Mouse (Mus musculus) C2C12 (cell line): ENCODE data around the gene Gm49486. TPM values are rescaled to one million over a fixed set of nuclear protein-coding genes. Genes with fewer than 3 reads are reported as not detected.

Experiments used
- H3K27me3 ChIP-seq: one replicate; pipeline ENCODE4 v1.6.1; 2011; ENCODE audit not compliant: control insufficient read depth, insufficient read depth, insufficient read length
- H3K36me3 ChIP-seq: one replicate; pipeline ENCODE4 v1.6.1; 2011; ENCODE audit not compliant: control insufficient read depth, insufficient read depth
- H3K4me3 ChIP-seq: one replicate; pipeline ENCODE4 v1.5.1; 2011; ENCODE audit warnings: mild to moderate bottlenecking, control low read depth; ENCODE audit not compliant: poor library complexity, insufficient read depth, severe bottlenecking
- H3K79me2 ChIP-seq: one replicate; pipeline ENCODE4 v1.6.1; 2011; ENCODE audit not compliant: control insufficient read depth, insufficient read depth
- H3K79me3 ChIP-seq: one replicate; pipeline ENCODE4 v1.6.1; 2011; ENCODE audit warnings: low read depth, control low read depth
- H3ac ChIP-seq: one replicate; pipeline ENCODE3; 2011; ENCODE audit warnings: low read depth; ENCODE audit not compliant: control insufficient read depth, insufficient read length
- CEBPB ChIP-seq: IDR thresholded peaks from one replicate; pipeline ENCODE4 v1.6.1; 2011; ENCODE audit warnings: low read depth, mild to moderate bottlenecking, control low read depth, moderate library complexity
- CTCF ChIP-seq: IDR thresholded peaks from one replicate; pipeline ENCODE4 v1.5.1; 2011; ENCODE audit not compliant: control insufficient read depth, insufficient read depth, insufficient read length
- FOSL1 ChIP-seq: IDR thresholded peaks from one replicate; pipeline ENCODE4 v1.8.0; 2011; ENCODE audit warnings: mild to moderate bottlenecking, low read length; ENCODE audit not compliant: poor library complexity, insufficient read depth, severe bottlenecking
- MAX ChIP-seq: IDR thresholded peaks from one replicate; pipeline ENCODE4 v1.6.1; 2011; ENCODE audit warnings: mild to moderate bottlenecking, control low read depth
- MYOD1 ChIP-seq: IDR thresholded peaks from one replicate; pipeline ENCODE4 v1.6.1; 2011; ENCODE audit warnings: low read depth; ENCODE audit not compliant: control insufficient read depth, insufficient read length
- MYOG ChIP-seq: IDR thresholded peaks from one replicate; pipeline ENCODE4 v1.6.1; 2011; ENCODE audit not compliant: control insufficient read depth, insufficient read length; ENCODE audit errors: extremely low read depth
- USF1 ChIP-seq: IDR thresholded peaks from one replicate; pipeline ENCODE4 v1.6.1; 2011; ENCODE audit warnings: low read depth, mild to moderate bottlenecking, control low read depth, moderate library complexity
- polyA plus RNA-seq: library from polyadenylated mRNA; unstranded; fragments of >200 nt; fragmentation: generic; extraction: Trizol; gene quantifications from one replicate; pipeline ENCODE4 v1.2.1, GENCODE M21; 2012; ENCODE audit warnings: missing spikeins

The Gm49486 gene
- polyA plus RNA-seq, 1 experiment = 0.01 TPM

DNA sequence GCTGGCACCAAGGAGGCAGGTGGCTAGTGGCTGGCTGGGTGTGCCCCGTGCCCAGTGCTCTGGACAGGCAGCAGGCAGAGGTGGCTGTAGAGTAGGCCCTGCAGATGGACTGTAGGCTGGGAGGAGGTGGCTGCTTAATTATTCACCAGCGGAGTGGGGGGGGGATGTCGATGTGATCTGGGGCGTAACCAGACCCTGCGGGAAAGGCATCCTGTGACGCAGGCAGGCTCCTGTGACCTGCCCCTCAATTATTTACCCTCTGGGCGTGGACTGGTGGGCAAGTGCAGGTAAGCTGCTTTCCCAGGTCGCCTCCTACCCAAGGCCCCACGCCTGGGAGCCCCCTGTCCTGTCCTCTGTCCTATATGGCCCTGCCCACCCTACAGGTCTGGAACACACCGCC lies 56.2 kb downstream of the Gm49486 start, which contains the start of gene Baiap2l2:
TSS of gene Baiap2l2 (minus strand) at position 139 of the 400 bp plus-strand sequence.
- peaks cover 14% of the 10 kb centered on the region for H3K36me3 ChIP-seq
- H3ac ChIP-seq = no peak within 1 kb of the TSS
- H3K4me3 ChIP-seq = no peak within 1 kb of the TSS
- TF ChIP-seq MYOG (no peak), MYOD1 (no peak), CEBPB (no peak), CTCF (no peak), USF1 (no peak), FOSL1 (no peak), MAX (no peak)
- H3K79me3 ChIP-seq = no peaks in the 10 kb centered on the region
- H3K79me2 ChIP-seq = no peaks in the 10 kb centered on the region
- H3K27me3 ChIP-seq = no peaks in the 10 kb centered on the region

DNA sequence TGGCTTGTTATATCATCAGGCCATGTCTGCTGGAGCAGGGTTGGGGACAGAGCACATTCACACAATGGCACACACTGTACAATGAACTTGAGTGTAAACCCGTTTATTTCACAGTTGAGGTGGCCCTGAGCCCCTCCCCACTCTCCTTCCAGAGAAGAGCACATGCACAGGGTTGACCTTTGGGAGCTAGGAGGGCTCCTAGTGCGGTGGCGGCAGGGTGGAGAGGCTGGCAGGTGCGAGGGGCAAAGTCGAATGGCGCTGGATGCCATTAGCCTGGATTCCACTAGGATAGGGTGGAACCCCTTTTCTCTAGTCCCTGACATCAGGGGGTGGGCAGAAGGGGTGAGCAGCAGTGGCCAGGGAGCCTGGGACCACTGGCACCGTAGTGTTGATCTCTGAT lies 57.0 kb downstream of the Gm49486 start:
- no peak for TF ChIP-seq CEBPB
- no peak for TF ChIP-seq USF1
- TF ChIP-seq MAX = no peak

DNA sequence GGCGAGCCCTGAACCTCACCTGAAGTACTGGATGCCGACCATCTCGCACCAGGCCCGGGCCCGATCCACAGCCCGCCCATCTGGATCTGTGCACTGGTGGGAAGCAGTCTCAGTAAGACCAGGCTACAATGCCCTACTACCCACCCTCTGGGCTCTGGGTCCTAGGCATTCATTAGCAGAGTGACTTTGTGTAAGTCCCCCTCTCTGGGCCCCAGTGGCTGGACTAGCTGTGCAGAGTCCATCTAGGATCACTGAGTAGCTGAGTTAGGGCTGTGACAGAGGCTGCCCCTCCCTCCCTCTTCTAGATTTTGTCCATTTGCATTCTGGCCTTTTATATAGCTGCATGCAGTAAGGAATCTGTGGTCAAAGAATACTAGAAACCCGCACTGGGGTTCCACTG lies 57.9 kb downstream of the Gm49486 start:
- Histone ChIP-seq H3ac (no peak overlapping the region), H3K36me3 (peaks cover 14% of the 10 kb centered on the region), H3K4me3 (no peak overlapping the region), H3K79me2 (no peaks in the 10 kb centered on the region), H3K79me3 (no peaks in the 10 kb centered on the region), H3K27me3 (no peaks in the 10 kb centered on the region)
- no peak for TF ChIP-seq CEBPB
- no peak for TF ChIP-seq MAX
- no peak for TF ChIP-seq CTCF
- TF ChIP-seq MYOG = no peak
- no peak for TF ChIP-seq FOSL1
- TF ChIP-seq USF1 = no peak
- no peak for TF ChIP-seq MYOD1

More for the DNA sequence above, 57.0 kb downstream of the Gm49486 start:
- Histone ChIP-seq H3K4me3 (no peak overlapping the region), H3K79me2 (no peaks in the 10 kb centered on the region), H3K36me3 (peaks cover 14% of the 10 kb centered on the region), H3K27me3 (no peaks in the 10 kb centered on the region), H3ac (no peak overlapping the region), H3K79me3 (no peaks in the 10 kb centered on the region)

DNA sequence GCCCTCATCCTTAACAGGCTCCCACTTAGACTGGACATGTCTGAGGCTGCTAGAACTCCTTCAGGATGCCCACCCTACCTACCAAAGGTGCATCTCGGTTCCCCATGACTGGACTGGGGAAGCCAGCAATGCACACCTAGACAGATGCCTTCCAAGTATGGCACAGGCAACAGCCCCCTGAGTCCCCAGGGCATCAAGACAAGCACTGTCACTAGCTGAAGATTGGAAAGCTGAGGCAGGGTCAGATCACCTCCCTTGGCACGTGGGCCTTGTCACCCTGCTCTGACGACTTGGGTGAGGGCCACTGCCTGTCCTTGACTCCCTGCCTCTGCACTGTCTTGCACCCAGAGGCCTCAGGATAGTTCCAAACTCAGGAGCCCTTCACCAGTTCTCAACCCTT lies 59.2 kb downstream of the Gm49486 start:
- Histone ChIP-seq H3ac (no peak overlapping the region), H3K36me3 (peaks cover 14% of the 10 kb centered on the region), H3K79me3 (no peaks in the 10 kb centered on the region), H3K27me3 (no peaks in the 10 kb centered on the region), H3K79me2 (no peaks in the 10 kb centered on the region), H3K4me3 (no peak overlapping the region)
- TF ChIP-seq FOSL1 (no peak), USF1 (no peak), MYOD1 (no peak), MYOG (no peak), CTCF (no peak), CEBPB (no peak)

DNA sequence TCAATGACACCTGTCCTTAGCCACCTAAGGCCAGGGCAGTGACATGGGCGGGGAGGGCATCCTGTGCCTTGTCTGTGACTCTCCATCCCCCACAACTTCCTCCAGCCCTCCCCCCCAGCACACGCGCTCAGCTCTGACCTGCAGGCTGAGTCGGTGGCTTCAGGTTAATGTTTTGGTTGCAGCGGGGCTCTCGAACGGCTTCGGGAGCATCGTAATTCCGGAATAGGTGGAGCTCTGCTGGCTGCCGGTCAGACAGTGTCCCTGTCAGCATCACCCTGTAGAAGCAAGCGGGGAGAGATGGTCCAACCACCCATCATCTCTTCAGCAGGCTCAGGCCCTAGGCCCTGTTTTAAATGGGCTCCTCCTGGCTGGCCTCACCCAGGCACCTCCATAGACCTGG lies 60.2 kb downstream of the Gm49486 start:
- TF ChIP-seq MYOG (no peak), CTCF (no peak), USF1 (no peak), FOSL1 (no peak), MAX (no peak), MYOD1 (no peak), CEBPB (no peak)
- no peaks in the 10 kb centered on the region for H3K79me3 ChIP-seq
- no peak overlapping the region for H3K4me3 ChIP-seq
- no peak overlapping the region for H3ac ChIP-seq
- H3K27me3 ChIP-seq = no peaks in the 10 kb centered on the region
- peaks cover 14% of the 10 kb centered on the region for H3K36me3 ChIP-seq
- no peaks in the 10 kb centered on the region for H3K79me2 ChIP-seq

DNA sequence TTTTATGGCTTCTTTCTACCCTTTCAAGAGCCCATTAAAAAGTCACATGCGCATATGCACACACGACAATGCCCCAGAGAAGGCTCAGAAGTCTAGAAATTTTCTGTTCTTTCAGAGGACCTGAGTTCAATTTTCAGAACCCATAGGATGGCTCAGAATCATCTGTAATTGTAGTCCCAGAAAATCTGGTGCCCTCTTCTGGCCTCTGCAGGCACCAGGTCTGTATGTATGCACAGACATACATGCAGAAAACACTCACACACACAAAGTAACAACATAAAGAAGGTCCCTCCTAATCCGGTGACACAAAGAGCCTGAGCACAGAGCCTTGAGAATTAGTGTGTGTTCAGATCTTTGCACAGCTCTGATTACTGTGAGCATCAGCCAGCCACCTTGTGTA lies 61.1 kb downstream of the Gm49486 start:
- Histone ChIP-seq H3ac (no peak overlapping the region), H3K79me2 (no peaks in the 10 kb centered on the region), H3K36me3 (peaks cover 14% of the 10 kb centered on the region), H3K27me3 (no peaks in the 10 kb centered on the region), H3K4me3 (no peak overlapping the region), H3K79me3 (no peaks in the 10 kb centered on the region)
- no peak for TF ChIP-seq FOSL1
- TF ChIP-seq CEBPB = no peak
